Mouse (Mus musculus) limb, embryonic 14.5 days (tissue): ENCODE measurements around the gene Nkiras2. TPM values are rescaled to one million over a fixed set of nuclear protein-coding genes. Genes with fewer than 3 reads are reported as not detected.
"Not testable (repeated sequence)": the region's sequence is repeated elsewhere in the genome, so short reads cannot be mapped to it uniquely, and the experiment has no call there.

ENCODE experiments used
- ATAC-seq: fragments of 200-750 bp; cut with Nextera tagmentation; 2 replicates; pipeline ENCODE4 v1.8.0; 2017; ENCODE audit warnings: low read depth, moderate number of reproducible peaks, moderate TSS enrichment; ENCODE audit not compliant: low FRiP score
- DNase-seq: peaks from one replicate; pipeline ENCODE4 v3.0.0-alpha.2; 2015; ENCODE audit warnings: low spot score
- H3K27ac ChIP-seq: fragments of 300-500 bp; sonication (generic); replicated peaks from 2 replicates; pipeline ENCODE4 v1.5.1; 2014; ENCODE audit warnings: low read depth, mild to moderate bottlenecking, low read length, moderate library complexity, mixed read lengths
- H3K27me3 ChIP-seq: fragments of 300-500 bp; sonication (generic); 2 replicates; pipeline ENCODE4 v1.6.1; 2014; ENCODE audit warnings: low read length, mixed read lengths; ENCODE audit not compliant: control insufficient read depth, insufficient read depth
- H3K36me3 ChIP-seq: fragments of 300-500 bp; sonication (generic); 2 replicates; pipeline ENCODE4 v1.6.1; 2014; ENCODE audit warnings: mild to moderate bottlenecking, low read length, moderate library complexity, mixed read lengths; ENCODE audit not compliant: control insufficient read depth, insufficient read depth
- H3K4me1 ChIP-seq: fragments of 300-500 bp; sonication (generic); 2 replicates; pipeline ENCODE4 v1.6.1; 2014; ENCODE audit warnings: antibody characterized with exemption, low read length, mixed read lengths; ENCODE audit not compliant: control insufficient read depth, insufficient read depth
- H3K4me2 ChIP-seq: fragments of 300-500 bp; sonication (generic); replicated peaks from 2 replicates; pipeline ENCODE4 v1.6.1; 2014; ENCODE audit warnings: low read depth, mild to moderate bottlenecking, low read length, moderate library complexity; ENCODE audit not compliant: severe bottlenecking
- H3K4me3 ChIP-seq: fragments of 300-500 bp; sonication (generic); replicated peaks from 2 replicates; pipeline ENCODE4 v1.5.1; 2014; ENCODE audit warnings: low read length
- H3K9ac ChIP-seq: fragments of 300-500 bp; sonication (generic); 2 replicates; pipeline ENCODE4 v1.6.1; 2014; ENCODE audit warnings: mild to moderate bottlenecking, low read depth, low read length, moderate library complexity; ENCODE audit not compliant: severe bottlenecking
- H3K9me3 ChIP-seq: fragments of 300-500 bp; sonication (generic); 2 replicates; pipeline ENCODE4 v1.6.1; 2016; ENCODE audit warnings: low read length; ENCODE audit not compliant: control insufficient read depth
- POLR2A ChIP-seq: fragments of 200-500 bp; IDR thresholded peaks from 2 replicates; pipeline ENCODE4 v1.8.0; 2012; ENCODE audit warnings: inconsistent platforms, mild to moderate bottlenecking, moderate library complexity, borderline replicate concordance; ENCODE audit not compliant: insufficient read depth, insufficient read length; ENCODE audit errors: extremely low read depth
- WGBS: fragments of 180-500 bp; shearing (Covaris S2); extraction: QIAGEN DNeasy Blood & Tissue Kit; methylation state at CpG from one replicate; pipeline ENCODE4 v1.1.7; 2014; 5-methylcytosine and 5-hydroxymethylcytosine counted together
- polyA plus RNA-seq, 2 experiments: library from polyadenylated mRNA; depleted of rRNA in 1 of 2; stranded (reverse) in 1 of 2; unstranded in 1 of 2; fragments of >200 nt; fragmentation: Nextera tagmentation in 1 of 2; extraction: Ambion mirVana in 1 of 2; gene quantifications; 2 replicates each; pipeline versions ENCODE4 v1.2.1 to v1.2.3; 2012 to 2014

The Nkiras2 gene
- polyA plus RNA-seq, 2 experiments = 68.7 to 76.4 TPM

GRCm38 (mm10) chr11:100651205-100651604 lies 32.2 kb downstream of the Nkiras2 start:
- Histone ChIP-seq H3K36me3 (no peaks in the 10 kb centered on the region), H3K4me2 (no peak overlapping the region), H3K4me1 (0 out of 2 replicates have a peak, but pooled peaks cover 2% of the 10 kb centered on the region), H3K4me3 (no peak overlapping the region), H3K27ac (no peak overlapping the region), H3K27me3 (peaks cover 19% of the 10 kb centered on the region; the same call in 1 of the 2 replicates), H3K9me3 (no peaks in the 10 kb centered on the region), H3K9ac (no peak overlapping the region)
- ATAC-seq = no peak
- 12% methylated on average over 7 of the region's 8 CpGs for WGBS
- TF ChIP-seq POLR2A = no peak
- no peak for DNase-seq

- Histone ChIP-seq H3K4me1 (0 out of 2 replicates have a peak, but pooled peaks cover 3% of the 10 kb centered on the region), H3K9me3 (no peaks in the 10 kb centered on the region), H3K27ac (no peak overlapping the region), H3K4me2 (no peak overlapping the region), H3K9ac (no peak overlapping the region), H3K27me3 (peaks cover 19% of the 10 kb centered on the region; the same call in 1 of the 2 replicates), H3K36me3 (no peaks in the 10 kb centered on the region), H3K4me3 (no peak overlapping the region)
- DNase-seq = no peak
- WGBS = 30% methylated on average over 3 of the region's 3 CpGs
- no peak for ATAC-seq
- TF ChIP-seq POLR2A = no peak
Observed at GRCm38 (mm10) chr11:100651748-100652147, 32.7 kb downstream of the Nkiras2 start.

DNA sequence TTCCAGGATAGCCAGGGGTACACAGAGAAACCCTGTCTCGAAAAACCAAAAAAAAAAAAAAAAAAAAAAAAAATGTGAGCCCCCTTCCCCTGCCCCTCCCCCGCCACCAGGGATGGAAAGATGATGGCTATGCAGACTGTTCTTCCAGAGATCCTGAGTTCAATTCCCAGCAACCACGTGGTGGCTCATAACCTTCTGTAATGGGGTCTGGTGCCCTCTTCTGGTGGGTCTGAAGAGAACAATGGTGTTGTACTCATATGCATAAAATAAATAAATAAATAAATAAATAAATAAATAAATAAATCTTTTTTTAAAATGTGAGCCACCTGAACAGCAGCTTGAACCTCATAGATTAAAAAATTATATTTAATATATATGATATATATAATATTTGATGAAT lies 36.5 kb downstream of the Nkiras2 start:
- not testable (repeated sequence) for H3K4me2 ChIP-seq, H3K36me3 ChIP-seq, H3K9ac ChIP-seq, H3K4me3 ChIP-seq, DNase-seq, ATAC-seq, H3K4me1 ChIP-seq, H3K9me3 ChIP-seq, H3K27ac ChIP-seq
- H3K27me3 ChIP-seq = peaks cover 12% of the 10 kb centered on the region; the same call in 1 of the 2 replicates
- 50% methylated on average over 2 of the region's 3 CpGs for WGBS

DNA sequence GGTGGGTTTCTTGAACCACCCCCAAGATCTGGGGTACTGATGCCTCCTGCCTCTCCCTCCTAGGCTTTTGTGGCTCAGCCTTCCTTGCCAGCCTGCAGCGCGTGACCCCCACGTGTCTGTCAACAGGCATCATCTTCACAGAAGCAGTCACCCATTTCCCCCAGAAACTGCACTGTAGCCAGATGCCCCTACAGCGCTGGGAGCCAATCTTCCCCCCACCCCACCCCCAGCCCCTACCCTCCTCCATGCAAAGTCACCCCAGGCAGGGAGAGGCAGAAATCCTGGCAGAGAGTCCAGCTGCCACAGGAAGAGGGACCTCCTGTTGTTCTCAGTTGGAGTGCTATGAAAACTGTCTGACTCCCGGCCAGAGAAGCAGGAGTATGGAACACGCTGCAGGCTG lies 37.4 kb downstream of the Nkiras2 start:
- no peak for TF ChIP-seq POLR2A
- ATAC-seq (no peak), DNase-seq (peak; percentile 23)
- H3K4me1 ChIP-seq = 0 out of 2 replicates have a peak, but pooled peaks cover 3% of the 10 kb centered on the region
- no peak overlapping the region for H3K4me2 ChIP-seq
- no peak overlapping the region for H3K27ac ChIP-seq
- H3K27me3 ChIP-seq = 0 out of 2 replicates have a peak, but pooled peaks cover 3% of the 10 kb centered on the region
- H3K9ac ChIP-seq = no peak overlapping the region
- 15% methylated on average over 6 of the region's 6 CpGs for WGBS
- no peaks in the 10 kb centered on the region for H3K9me3 ChIP-seq
- H3K36me3 ChIP-seq = no peaks in the 10 kb centered on the region
- no peak overlapping the region for H3K4me3 ChIP-seq

GRCm38 (mm10) chr11:100659806-100660205 lies 40.8 kb downstream of the Nkiras2 start:
- H3K36me3 ChIP-seq = no peaks in the 10 kb centered on the region
- WGBS = 56% methylated on average over 10 of the region's 10 CpGs
- H3K4me2 ChIP-seq = no peak overlapping the region
- H3K9ac ChIP-seq = no peak overlapping the region
- ATAC-seq = no peak
- no peak for DNase-seq
- 0 out of 2 replicates have a peak, but pooled peaks cover 3% of the 10 kb centered on the region for H3K4me1 ChIP-seq
- no peaks in the 10 kb centered on the region for H3K9me3 ChIP-seq
- H3K4me3 ChIP-seq = no peak overlapping the region
- no peak overlapping the region for H3K27ac ChIP-seq
- H3K27me3 ChIP-seq = no peaks in the 10 kb centered on the region
- TF ChIP-seq POLR2A = no peak

- Histone ChIP-seq H3K36me3 (no peaks in the 10 kb centered on the region), H3K9ac (no peak overlapping the region), H3K27ac (no peak overlapping the region), H3K27me3 (peaks cover 6% of the 10 kb centered on the region; the same call in 1 of the 2 replicates), H3K9me3 (no peaks in the 10 kb centered on the region), H3K4me3 (no peak overlapping the region), H3K4me1 (peaks cover 8% of the 10 kb centered on the region; the same call in 1 of the 2 replicates), H3K4me2 (no peak overlapping the region)
- TF ChIP-seq POLR2A = no peak
- ATAC-seq (no peak), DNase-seq (no peak)
- 59% methylated on average over 1 of the region's 1 CpGs for WGBS
Observed at GRCm38 (mm10) chr11:100671049-100671448, 52.0 kb downstream of the Nkiras2 start.
